Mouse (Mus musculus): Measurements from ENCODE around the gene Shmt1. TPM values are rescaled to one million over a fixed set of nuclear protein-coding genes. Genes with fewer than 3 reads are reported as not detected.

The Shmt1 gene
- total and polyA plus RNA-seq, 2 experiments = 214 to 239 TPM

- WGBS = 91% methylated on average over 3 of the region's 3 CpGs
- Histone ChIP-seq H3K4me1 (ENCODE audit: control insufficient read depth, insufficient read depth, low read length) (peaks cover 20% of the 10 kb centered on the region), H3K36me3 (ENCODE audit: control insufficient read depth, insufficient read depth, low read length) (peaks cover 3% of the 10 kb centered on the region; the same call in 1 of the 2 replicates), H3K27me3 (ENCODE audit: control insufficient read depth, insufficient read depth, low read length) (no peaks in the 10 kb centered on the region), H3K4me3 (ENCODE audit: insufficient read depth, low read depth, low read length) (no peak overlapping the region), H3K9ac (ENCODE audit: low read depth, low read length) (no peak overlapping the region), H3K27ac (replicated peaks; ENCODE audit: insufficient read depth, low read depth, low read length) (no peak overlapping the region), H3K79me2 (ENCODE audit: control insufficient read depth, insufficient read depth, low read length) (peaks cover 28% of the 10 kb centered on the region)
- DNase-seq (ENCODE audit: extremely low read depth, low read depth, low spot score) = no peak
- TF ChIP-seq POLR2A (IDR thresholded peaks at IDR 0.05; ENCODE audit: extremely low read depth, insufficient read depth, low read length) (no peak), CTCF (IDR thresholded peaks at IDR 0.05; ENCODE audit: low read depth, low read length) (no peak)
Observed at GRCm38 (mm10) chr11:60774158-60774689, 37.3 kb downstream of the Shmt1 start.

- Histone ChIP-seq H3K27me3 (ENCODE audit: control insufficient read depth, insufficient read depth, low read length) (no peaks in the 10 kb centered on the region), H3K36me3 (ENCODE audit: control insufficient read depth, insufficient read depth, low read length) (no peaks in the 10 kb centered on the region), H3K4me3 (ENCODE audit: insufficient read depth, low read depth, low read length) (no peak overlapping the region), H3K27ac (replicated peaks; ENCODE audit: insufficient read depth, low read depth, low read length) (no peak overlapping the region), H3K4me1 (ENCODE audit: control insufficient read depth, insufficient read depth, low read length) (peaks cover 7% of the 10 kb centered on the region; the same call in 1 of the 2 replicates), H3K79me2 (ENCODE audit: control insufficient read depth, insufficient read depth, low read length) (peaks cover 11% of the 10 kb centered on the region), H3K9ac (ENCODE audit: low read depth, low read length) (no peak overlapping the region)
- DNase-seq (ENCODE audit: extremely low read depth, low read depth, low spot score) = no peak
- WGBS = 88% methylated on average over 4 of the region's 4 CpGs
- TF ChIP-seq CTCF (IDR thresholded peaks at IDR 0.05; ENCODE audit: low read depth, low read length) (no peak), POLR2A (IDR thresholded peaks at IDR 0.05; ENCODE audit: extremely low read depth, insufficient read depth, low read length) (no peak)
Observed at GRCm38 (mm10) chr11:60772161-60772560, 39.4 kb downstream of the Shmt1 start.

- WGBS = 94% methylated on average over 3 of the region's 3 CpGs
- no peak for TF ChIP-seq CTCF (IDR thresholded peaks at IDR 0.05; ENCODE audit: low read depth, low read length)
- TF ChIP-seq POLR2A (IDR thresholded peaks at IDR 0.05; ENCODE audit: extremely low read depth, insufficient read depth, low read length) = no peak
- Histone ChIP-seq H3K4me1 (ENCODE audit: control insufficient read depth, insufficient read depth, low read length) (peaks cover 1% of the 10 kb centered on the region; the same call in 1 of the 2 replicates), H3K4me3 (ENCODE audit: insufficient read depth, low read depth, low read length) (no peak overlapping the region), H3K36me3 (ENCODE audit: control insufficient read depth, insufficient read depth, low read length) (no peaks in the 10 kb centered on the region), H3K9ac (ENCODE audit: low read depth, low read length) (no peak overlapping the region), H3K27me3 (ENCODE audit: control insufficient read depth, insufficient read depth, low read length) (no peaks in the 10 kb centered on the region), H3K27ac (replicated peaks; ENCODE audit: insufficient read depth, low read depth, low read length) (no peak overlapping the region), H3K79me2 (ENCODE audit: control insufficient read depth, insufficient read depth, low read length) (peaks cover 11% of the 10 kb centered on the region)
- no peak for DNase-seq (ENCODE audit: extremely low read depth, low read depth, low spot score)
Observed at GRCm38 (mm10) chr11:60770776-60771175, 40.7 kb downstream of the Shmt1 start.

GRCm38 (mm10) chr11:60769322-60769721 lies 42.2 kb downstream of the Shmt1 start:
- 72% methylated on average over 2 of the region's 2 CpGs for WGBS
- H3K27ac ChIP-seq (replicated peaks; ENCODE audit: insufficient read depth, low read depth, low read length) = no peak overlapping the region
- no peak overlapping the region for H3K4me3 ChIP-seq (ENCODE audit: insufficient read depth, low read depth, low read length)
- no peaks in the 10 kb centered on the region for H3K36me3 ChIP-seq (ENCODE audit: control insufficient read depth, insufficient read depth, low read length)
- no peaks in the 10 kb centered on the region for H3K4me1 ChIP-seq (ENCODE audit: control insufficient read depth, insufficient read depth, low read length)
- H3K9ac ChIP-seq (ENCODE audit: low read depth, low read length) = no peak overlapping the region
- H3K79me2 ChIP-seq (ENCODE audit: control insufficient read depth, insufficient read depth, low read length) = peaks cover 18% of the 10 kb centered on the region
- TF ChIP-seq CTCF (IDR thresholded peaks at IDR 0.05; ENCODE audit: low read depth, low read length) = no peak
- no peak for TF ChIP-seq POLR2A (IDR thresholded peaks at IDR 0.05; ENCODE audit: extremely low read depth, insufficient read depth, low read length)
- DNase-seq (ENCODE audit: extremely low read depth, low read depth, low spot score) = no peak
- no peaks in the 10 kb centered on the region for H3K27me3 ChIP-seq (ENCODE audit: control insufficient read depth, insufficient read depth, low read length)

GRCm38 (mm10) chr11:60766969-60767368 lies 44.5 kb downstream of the Shmt1 start:
- Histone ChIP-seq H3K27me3 (ENCODE audit: control insufficient read depth, insufficient read depth, low read length) (no peaks in the 10 kb centered on the region), H3K79me2 (ENCODE audit: control insufficient read depth, insufficient read depth, low read length) (peaks cover 18% of the 10 kb centered on the region), H3K27ac (replicated peaks; ENCODE audit: insufficient read depth, low read depth, low read length) (no peak overlapping the region), H3K36me3 (ENCODE audit: control insufficient read depth, insufficient read depth, low read length) (peaks cover under 1% of the 10 kb centered on the region; the same call in 1 of the 2 replicates), H3K4me1 (ENCODE audit: control insufficient read depth, insufficient read depth, low read length) (no peaks in the 10 kb centered on the region), H3K9ac (ENCODE audit: low read depth, low read length) (no peak overlapping the region), H3K4me3 (ENCODE audit: insufficient read depth, low read depth, low read length) (no peak overlapping the region)
- TF ChIP-seq POLR2A (IDR thresholded peaks at IDR 0.05; ENCODE audit: extremely low read depth, insufficient read depth, low read length) (no peak), CTCF (IDR thresholded peaks at IDR 0.05; ENCODE audit: low read depth, low read length) (no peak)
- no peak for DNase-seq (ENCODE audit: extremely low read depth, low read depth, low spot score)
- 80% methylated on average over 4 of the region's 4 CpGs for WGBS

GRCm38 (mm10) chr11:60761681-60762080 lies 49.8 kb downstream of the Shmt1 start:
- WGBS = 89% methylated on average over 3 of the region's 3 CpGs
- H3K9ac ChIP-seq (ENCODE audit: low read depth, low read length) = no peak overlapping the region
- H3K27me3 ChIP-seq (ENCODE audit: control insufficient read depth, insufficient read depth, low read length) = no peaks in the 10 kb centered on the region
- H3K4me1 ChIP-seq (ENCODE audit: control insufficient read depth, insufficient read depth, low read length) = no peaks in the 10 kb centered on the region
- no peak overlapping the region for H3K27ac ChIP-seq (replicated peaks; ENCODE audit: insufficient read depth, low read depth, low read length)
- no peak for DNase-seq (ENCODE audit: extremely low read depth, low read depth, low spot score)
- peaks cover 12% of the 10 kb centered on the region; the same call in 1 of the 2 replicates for H3K36me3 ChIP-seq (ENCODE audit: control insufficient read depth, insufficient read depth, low read length)
- no peak overlapping the region for H3K4me3 ChIP-seq (ENCODE audit: insufficient read depth, low read depth, low read length)
- H3K79me2 ChIP-seq (ENCODE audit: control insufficient read depth, insufficient read depth, low read length) = peaks cover 6% of the 10 kb centered on the region; the same call in 1 of the 2 replicates
- TF ChIP-seq POLR2A (IDR thresholded peaks at IDR 0.05; ENCODE audit: extremely low read depth, insufficient read depth, low read length) = no peak
- TF ChIP-seq CTCF (IDR thresholded peaks at IDR 0.05; ENCODE audit: low read depth, low read length) = no peak
